Mouse (Mus musculus): ENCODE measurements around the gene Tspan32.

DNA sequence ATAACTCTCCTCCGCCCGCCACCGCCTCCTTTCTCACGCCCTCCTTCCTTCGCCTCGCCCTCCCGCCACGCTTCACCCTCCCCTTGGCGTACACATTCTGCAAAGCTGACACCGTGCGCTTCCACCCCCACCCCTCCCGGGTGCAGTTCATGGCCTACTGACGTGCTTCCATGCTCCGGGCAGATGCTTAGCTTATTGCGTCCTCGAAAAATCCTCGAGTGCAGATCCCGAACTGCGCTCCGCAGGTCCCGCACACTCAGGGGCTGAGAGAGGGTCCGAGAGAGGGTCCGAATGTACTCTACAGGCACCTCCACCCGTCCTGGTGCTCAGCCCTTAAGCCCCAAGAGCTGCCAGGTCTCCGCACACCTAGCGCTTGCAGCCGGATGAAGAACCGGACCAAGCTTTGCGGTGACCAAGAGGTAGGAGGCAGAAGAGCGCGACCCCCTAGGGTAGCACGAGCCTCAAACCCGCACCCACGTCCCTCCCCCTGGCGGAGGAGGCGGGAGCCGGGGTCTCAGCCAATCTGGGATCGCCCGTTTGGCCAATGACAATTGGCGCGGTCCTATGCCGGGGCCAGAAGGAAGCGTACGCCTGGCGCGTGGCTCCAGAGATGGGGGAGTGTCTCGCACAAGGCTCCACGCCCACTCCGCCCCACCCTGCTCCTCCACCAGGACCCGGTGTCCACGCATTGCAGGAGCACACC lies 35.9 kb upstream of the Tspan32 start, which contains the start of gene Ascl2:
- no peak for TF ChIP-seq CTCF (IDR thresholded peaks at IDR 0.05; ENCODE audit: low read depth)
- TF ChIP-seq EP300 (IDR thresholded peaks at IDR 0.05; ENCODE audit: low read depth): no peak

All from liver, postnatal 0 days (tissue).